Mouse (Mus musculus) adrenal gland, adult 18-20 months (tissue): ENCODE results near the gene Vmn2r115. TPM values are rescaled to one million over a fixed set of nuclear protein-coding genes. Genes with fewer than 3 reads are reported as not detected.
"Not testable (repeated sequence)": the region's sequence is repeated elsewhere in the genome, so short reads cannot be mapped to it uniquely, and the experiment has no call there.

Experiments used
- DNase-seq, 2 experiments: peaks; one replicate each; pipeline ENCODE4 v3.0.0; 2021 to 2022; ENCODE audit warnings: low spot score in 2 of 2
- long read RNA-seq, 2 experiments: library from polyadenylated mRNA; stranded (forward); transcript quantifications; one replicate each; pipeline ENCODE4 v2.0.0; 2021
- total RNA-seq, 2 experiments: library from RNA; stranded (reverse); gene quantifications; 1 replicate in 1 of 2; 2 replicates in 1 of 2; pipeline ENCODE4 v1.2.3; 2021

The Vmn2r115 gene
- not detected for total RNA-seq
- long read RNA-seq, experiment 1 = 0 reads
- long read RNA-seq, experiment 2 = 0 reads

GRCm38 (mm10) chr17:23343441-23343840 is at the start of gene Vmn2r115:
Gene Vmn2r115 (plus strand): TSS chr17:23343741.
- not testable (repeated sequence) for DNase-seq

DNA sequence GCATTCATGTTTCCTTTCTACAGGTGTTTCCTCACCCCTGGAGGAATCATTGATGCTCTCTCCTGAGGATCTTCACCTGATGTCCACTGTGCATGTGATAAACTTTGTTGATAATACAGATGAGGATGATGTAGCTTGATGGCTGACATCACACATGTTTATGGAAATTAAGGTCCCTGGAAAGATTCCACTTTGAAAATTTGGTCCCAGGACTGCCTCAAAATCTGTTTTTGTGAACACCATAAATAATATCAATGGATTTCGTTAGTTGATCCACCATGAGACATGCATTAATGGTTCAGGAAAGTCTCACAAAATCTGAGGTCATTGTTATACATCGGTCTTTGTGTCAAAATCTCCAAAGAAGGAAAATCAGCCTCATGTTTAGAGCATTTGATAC is 31.1 kb upstream of the Vmn2r115 start, which contains the start of gene Vmn2r114:
Vmn2r114 (minus strand) TSS at position 101 of the 400 bp plus-strand sequence.
- DNase-seq = not testable (repeated sequence)

DNA sequence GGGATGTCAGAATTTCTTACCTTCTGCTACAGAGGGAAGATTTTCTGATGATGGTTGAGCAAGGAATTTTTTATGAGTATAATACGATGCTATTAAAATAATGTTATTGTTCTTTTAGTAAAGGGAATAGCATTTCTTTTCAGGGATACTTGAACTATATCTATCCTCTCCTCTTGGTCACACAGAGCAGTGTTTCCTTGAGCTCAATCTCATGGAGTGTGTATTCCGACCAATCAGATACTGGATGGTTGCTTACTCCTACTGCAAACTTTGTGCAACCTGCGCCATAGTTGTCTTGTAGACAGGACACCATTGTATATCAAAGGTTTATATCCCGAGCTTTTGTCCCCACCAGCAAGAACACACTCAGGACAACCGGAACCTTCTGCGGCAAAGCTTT is 12.9 kb upstream of the Vmn2r115 start:
- DNase-seq = no peak

- no peak for DNase-seq
Measured at GRCm38 (mm10) chr17:23351644-23352043, 8.1 kb downstream of the Vmn2r115 start.

GRCm38 (mm10) chr17:23384304-23384703 is 40.8 kb downstream of the Vmn2r115 start, which contains the start of gene Vmn2r116:
Gene Vmn2r116 (plus strand): TSS chr17:23384604.
- not testable (repeated sequence) for DNase-seq

Other genes starting within 250 kb of the Vmn2r115 start
- 1 to 10 TPM; 5.1 to 6.1 TPM for gene Zfp40, start 150.5 kb upstream of the Vmn2r115 start, total RNA-seq
- not detected for gene Vmn2r114, start 31.2 kb upstream of the Vmn2r115 start, total RNA-seq
- gene Vmn2r116, start 40.9 kb downstream of the Vmn2r115 start, total RNA-seq = not detected
- not detected for gene Vmn2r117, start 136.0 kb downstream of the Vmn2r115 start, total RNA-seq
- gene Zfp213, start 220.5 kb downstream of the Vmn2r115 start, total RNA-seq = 10 to 100 TPM; 11.0 to 12.3 TPM